Mouse (Mus musculus) bone marrow, adult 2 months (tissue): ENCODE data around the gene Zfp239.

Source experiments
- CTCF ChIP-seq: fragments of 200-500 bp; IDR thresholded peaks from 2 replicates; pipeline ENCODE4 v1.5.1; 2011; ENCODE audit warnings: low read length, control low read depth; ENCODE audit not compliant: control insufficient read depth, insufficient read depth
- POLR2A ChIP-seq: fragments of 200-500 bp; IDR thresholded peaks from 2 replicates; pipeline ENCODE4 v1.6.1; 2011; ENCODE audit warnings: low read depth, mild to moderate bottlenecking, control low read depth, low read length, borderline replicate concordance; ENCODE audit not compliant: control insufficient read depth

DNA sequence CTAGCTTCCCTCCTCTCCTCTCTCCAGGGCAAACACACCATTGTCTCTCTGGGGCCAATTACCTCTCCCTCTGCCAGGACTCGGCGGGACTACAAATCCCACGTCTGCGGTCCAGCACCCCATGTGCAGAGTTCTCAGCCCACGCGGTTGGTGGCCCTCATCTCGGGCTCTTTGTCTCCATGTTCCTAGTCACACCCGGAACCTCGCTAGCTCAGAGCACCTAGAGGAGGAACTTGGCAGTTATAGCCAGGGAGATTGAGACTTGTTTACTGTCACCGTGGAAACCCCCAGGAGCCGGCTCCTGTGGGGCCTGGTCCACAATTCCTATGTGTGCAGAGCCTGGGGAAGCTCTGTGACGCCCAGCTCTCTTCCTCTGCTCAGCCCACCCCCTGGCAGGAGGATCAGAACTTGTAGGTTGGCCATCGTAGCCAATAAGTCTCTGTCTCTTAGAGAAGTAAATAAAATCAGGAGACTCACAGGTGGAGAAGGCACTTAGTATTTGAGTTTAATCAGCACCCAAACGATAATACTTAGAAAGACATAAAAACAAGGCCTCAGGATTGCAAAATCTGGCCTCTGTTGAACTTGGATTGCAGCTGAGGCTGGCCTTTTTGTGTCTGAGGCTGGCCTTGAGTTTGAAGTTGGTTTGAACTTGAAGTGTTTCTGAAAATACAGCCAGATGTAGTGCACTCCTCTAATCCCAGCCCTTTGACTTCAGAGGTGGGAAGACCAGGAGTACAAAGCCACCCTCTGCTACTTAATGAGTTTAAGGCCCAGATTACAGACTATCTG, 29.7 kb downstream of the Zfp239 start:
- TF ChIP-seq CTCF (peak; percentile 12; the same call in 1 of the 2 replicates), POLR2A (peak; percentile 19; the same call in 1 of the 2 replicates)
